Mouse (Mus musculus) T-helper 1 cell (primary cell): ENCODE data around the gene Gadd45a.

Experiments
- in situ Hi-C: fragments of 300-600 bp; cut with MboI, MseI; formaldehyde crosslinking; loops from one replicate; pipeline ENCODE4 v1.15.1; 2025; ENCODE audit warnings: high pct_unique_total_duplicates

The Gadd45a gene

DNA sequence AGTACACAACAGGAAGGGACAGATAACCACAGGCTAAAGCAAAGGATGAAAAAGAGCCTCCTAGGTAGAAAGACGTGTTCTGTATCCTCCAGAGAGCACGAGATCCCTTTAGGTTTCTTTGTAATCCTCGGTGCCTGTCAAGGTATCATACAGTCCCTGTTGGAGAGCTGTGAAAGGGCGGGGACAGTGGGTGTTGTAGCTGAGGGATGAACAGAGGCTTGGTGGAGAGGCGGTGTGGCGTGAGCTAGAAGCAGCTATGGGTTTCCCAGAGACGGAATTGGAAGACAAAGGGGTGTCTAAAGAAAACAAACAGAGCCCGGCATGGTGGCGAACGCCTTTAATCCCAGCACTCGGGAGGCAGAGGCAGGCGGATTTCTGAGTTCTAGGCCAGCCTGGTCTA is 51.2 kb downstream of the Gadd45a start:
- in situ Hi-C loops, result no loop called here

DNA sequence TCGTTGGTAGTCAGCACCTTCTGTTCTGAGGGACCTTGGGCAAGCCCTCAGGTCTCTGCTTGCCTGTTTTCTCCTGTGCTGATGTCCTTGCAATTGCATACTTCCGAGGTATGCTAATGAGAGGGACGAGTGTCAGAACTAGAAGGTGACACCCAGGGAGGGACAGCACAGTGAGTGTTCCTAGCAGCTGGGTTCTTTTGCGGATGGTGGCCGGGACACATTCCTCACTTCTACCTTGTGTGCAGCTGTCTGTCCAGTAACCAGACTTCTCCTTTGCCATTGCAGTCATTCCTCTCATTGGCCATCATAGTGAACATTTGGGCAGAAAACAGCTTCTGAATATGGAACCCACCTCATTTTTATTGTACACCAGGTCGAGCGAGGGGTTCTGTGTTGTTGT is 51.8 kb downstream of the Gadd45a start:
- in situ Hi-C loops, result no loop called here
